Mouse (Mus musculus): ENCODE measurements around the gene Zfp420. TPM values are rescaled to one million over a fixed set of nuclear protein-coding genes. Genes with fewer than 3 reads are reported as not detected.

Gene Zfp420
- total RNA-seq, 1 experiment from 2014 or later: 4.7 TPM

GRCm38 (mm10) chr7:29880916-29881315 lies 21.1 kb downstream of the Zfp420 start:
- ATAC-seq (replicated peaks; ENCODE audit: insufficient number of reproducible peaks, low FRiP score, low TSS enrichment, poor library complexity, severe bottlenecking): no peak

DNA sequence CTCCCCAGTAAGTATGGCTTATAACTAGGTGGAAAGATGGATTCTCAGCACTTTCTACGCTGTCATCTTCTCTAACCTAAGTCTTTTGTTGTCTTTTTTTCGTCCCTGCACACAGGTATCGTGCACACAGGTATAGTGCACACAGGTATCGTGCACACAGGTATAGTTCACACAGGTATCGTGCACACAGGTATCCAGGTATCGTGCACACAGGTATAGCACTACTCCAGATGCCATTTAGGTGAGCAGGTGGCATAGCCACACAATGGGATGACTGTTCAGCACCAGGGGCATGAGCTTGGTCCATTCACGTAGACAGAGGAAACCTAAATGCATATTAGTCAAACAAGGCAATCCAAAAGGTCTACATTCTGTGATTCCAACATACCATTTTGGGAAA lies 30.7 kb downstream of the Zfp420 start:
- no peak for ATAC-seq (replicated peaks; ENCODE audit: insufficient number of reproducible peaks, low FRiP score, low TSS enrichment, poor library complexity, severe bottlenecking)

GRCm38 (mm10) chr7:29892756-29893155 lies 33.0 kb downstream of the Zfp420 start:
- ATAC-seq (replicated peaks; ENCODE audit: insufficient number of reproducible peaks, low FRiP score, low TSS enrichment, poor library complexity, severe bottlenecking): no peak

GRCm38 (mm10) chr7:29898351-29898750 lies 38.6 kb downstream of the Zfp420 start:
- ATAC-seq (replicated peaks; ENCODE audit: insufficient number of reproducible peaks, low FRiP score, low TSS enrichment, poor library complexity, severe bottlenecking): no peak

- no peak for ATAC-seq (replicated peaks; ENCODE audit: insufficient number of reproducible peaks, low FRiP score, low TSS enrichment, poor library complexity, severe bottlenecking)
Observed at GRCm38 (mm10) chr7:29904101-29904500, 44.3 kb downstream of the Zfp420 start.

- peak; percentile 54 for ATAC-seq (replicated peaks; ENCODE audit: insufficient number of reproducible peaks, low FRiP score, low TSS enrichment, poor library complexity, severe bottlenecking)
Observed at GRCm38 (mm10) chr7:29905966-29906681, 46.3 kb downstream of the Zfp420 start, which contains the start of gene Zfp27. TSS of gene Zfp27 (minus strand) at chr7:29906572.

GRCm38 (mm10) chr7:29906682-29907058 lies 46.9 kb downstream of the Zfp420 start:
- ATAC-seq (replicated peaks; ENCODE audit: insufficient number of reproducible peaks, low FRiP score, low TSS enrichment, poor library complexity, severe bottlenecking): no peak

DNA sequence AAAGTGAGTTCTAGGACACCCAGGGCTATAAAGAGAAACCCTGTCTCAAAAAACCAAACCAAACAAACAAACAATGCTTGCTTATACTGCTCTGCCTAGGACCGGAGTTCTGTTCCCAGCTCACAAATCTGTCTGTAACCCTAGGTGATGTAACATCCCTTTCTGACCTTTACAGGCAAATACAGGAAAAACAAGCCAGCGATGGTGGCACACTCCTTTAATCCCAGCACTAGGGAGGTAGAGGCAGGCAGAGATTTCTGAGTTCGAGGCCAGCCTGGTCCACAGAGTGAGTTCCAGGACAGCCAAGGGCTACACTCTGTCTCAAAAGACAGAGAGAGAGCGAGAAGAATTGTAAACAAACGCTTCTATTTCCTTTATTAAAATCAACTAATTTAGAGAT lies 47.4 kb downstream of the Zfp420 start:
- ATAC-seq (replicated peaks; ENCODE audit: insufficient number of reproducible peaks, low FRiP score, low TSS enrichment, poor library complexity, severe bottlenecking): no peak

GRCm38 (mm10) chr7:29908130-29908950 lies 48.6 kb downstream of the Zfp420 start, which contains the start of gene Zfp383:
TSS of gene Zfp383 (plus strand) at chr7:29908223.
- peak; percentile 80 for ATAC-seq (replicated peaks; ENCODE audit: insufficient number of reproducible peaks, low FRiP score, low TSS enrichment, poor library complexity, severe bottlenecking)

DNA sequence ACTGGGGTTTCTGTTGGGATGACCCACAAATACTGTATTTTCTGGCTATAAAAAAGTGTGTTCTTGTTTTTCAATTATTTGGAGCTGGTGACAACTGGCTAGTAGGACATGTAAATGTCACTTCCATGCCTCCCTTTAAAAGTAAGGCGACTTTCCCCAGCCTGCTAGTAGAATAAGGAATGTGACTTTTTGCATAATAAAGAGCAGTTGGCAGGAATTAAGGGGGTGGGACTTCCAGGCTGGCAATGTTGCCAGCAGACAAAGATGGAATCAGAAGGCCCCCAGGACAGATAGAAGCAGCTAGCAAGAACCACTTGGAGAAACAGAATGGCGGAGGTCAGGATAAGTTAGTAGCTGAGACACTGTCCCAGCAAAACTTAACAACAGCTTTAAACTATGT lies 50.5 kb downstream of the Zfp420 start:
- no peak for ATAC-seq (replicated peaks; ENCODE audit: insufficient number of reproducible peaks, low FRiP score, low TSS enrichment, poor library complexity, severe bottlenecking)

- no peak for ATAC-seq (replicated peaks; ENCODE audit: insufficient number of reproducible peaks, low FRiP score, low TSS enrichment, poor library complexity, severe bottlenecking)
Observed at GRCm38 (mm10) chr7:29912172-29912571, 52.4 kb downstream of the Zfp420 start.

DNA sequence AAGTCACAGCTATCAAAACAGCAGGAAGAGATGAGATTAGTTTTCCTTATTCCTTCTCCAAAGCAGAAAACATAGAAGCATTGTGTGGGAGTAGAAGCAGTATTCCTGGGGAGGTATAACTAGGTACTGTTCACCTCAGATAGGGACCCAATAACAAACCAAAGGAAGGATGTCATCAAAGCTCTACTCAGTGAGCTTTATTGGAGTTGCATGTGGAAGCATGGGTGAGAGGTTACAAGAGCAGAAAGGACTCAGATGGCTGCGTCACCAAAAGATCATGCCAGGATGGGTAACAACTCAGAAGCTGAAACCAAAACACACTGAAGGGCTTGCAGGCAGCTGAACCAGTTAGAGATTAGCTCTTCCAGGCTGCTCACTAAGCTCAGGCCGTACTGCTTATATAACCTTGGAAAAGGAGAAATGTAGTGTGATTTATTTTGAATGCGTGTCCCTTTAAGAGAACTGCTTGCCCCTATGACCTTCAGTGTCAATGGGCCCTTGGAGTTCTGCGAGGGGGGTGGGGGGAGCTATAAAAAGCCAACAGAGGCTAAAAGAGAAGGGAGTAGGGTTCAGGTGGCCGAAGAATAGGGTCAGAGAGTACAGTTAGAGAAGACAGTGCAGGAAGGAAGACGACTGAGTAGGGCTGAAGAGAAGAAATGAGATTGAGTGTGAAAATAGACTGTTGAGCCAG lies 57.7 kb downstream of the Zfp420 start:
- no peak for ATAC-seq (replicated peaks; ENCODE audit: insufficient number of reproducible peaks, low FRiP score, low TSS enrichment, poor library complexity, severe bottlenecking)

DNA sequence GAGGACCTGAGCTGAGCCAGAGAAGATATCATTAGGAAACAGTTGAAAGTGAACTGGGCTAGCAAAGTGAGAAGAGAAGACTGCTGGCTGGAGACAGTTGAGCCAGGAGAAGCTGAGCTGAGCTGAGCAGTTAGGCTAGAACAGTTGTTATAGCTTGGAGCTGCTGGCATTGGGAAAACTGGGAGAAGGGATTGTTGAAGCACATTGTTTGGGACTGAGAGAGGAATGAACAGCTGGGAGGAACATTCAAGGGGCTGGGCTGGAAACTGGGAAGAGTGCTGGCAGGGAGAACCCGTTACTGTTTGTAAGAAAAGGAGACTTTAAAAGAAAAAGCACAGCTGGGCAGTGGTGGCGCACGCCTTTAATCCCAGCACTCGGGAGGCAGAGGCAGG lies 58.3 kb downstream of the Zfp420 start:
- ATAC-seq (replicated peaks; ENCODE audit: insufficient number of reproducible peaks, low FRiP score, low TSS enrichment, poor library complexity, severe bottlenecking): no peak

DNA sequence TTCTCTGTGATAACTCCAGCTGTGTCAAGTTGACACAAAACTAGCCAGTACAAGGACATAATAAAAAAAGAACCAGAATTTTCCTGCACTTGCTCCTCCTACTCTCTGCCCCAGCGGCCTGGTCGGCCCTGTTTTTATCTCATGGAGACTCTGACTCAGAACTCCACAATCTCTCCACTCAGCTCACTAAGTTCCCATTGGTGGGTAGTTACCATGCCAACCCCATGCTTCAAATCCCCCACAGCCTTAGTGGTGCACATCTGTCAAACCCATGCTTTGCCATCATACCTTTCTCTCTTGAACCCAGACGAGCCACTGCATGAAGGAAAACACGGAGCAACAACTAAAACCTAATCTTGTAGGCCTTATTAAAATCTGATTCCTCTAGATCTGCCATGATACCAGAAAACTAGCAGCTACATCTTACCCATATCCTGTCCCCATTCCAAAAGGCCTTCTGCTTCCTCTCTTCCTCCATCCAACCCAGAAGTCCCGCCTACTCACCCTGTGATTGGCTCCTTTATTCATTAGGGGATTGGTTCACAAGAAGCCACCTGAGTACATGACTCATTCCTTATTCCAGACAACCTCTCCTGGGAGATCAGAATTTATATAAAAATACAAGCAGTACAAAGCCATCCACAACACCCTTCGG lies 61.8 kb downstream of the Zfp420 start:
- ATAC-seq (replicated peaks; ENCODE audit: insufficient number of reproducible peaks, low FRiP score, low TSS enrichment, poor library complexity, severe bottlenecking): no peak

DNA sequence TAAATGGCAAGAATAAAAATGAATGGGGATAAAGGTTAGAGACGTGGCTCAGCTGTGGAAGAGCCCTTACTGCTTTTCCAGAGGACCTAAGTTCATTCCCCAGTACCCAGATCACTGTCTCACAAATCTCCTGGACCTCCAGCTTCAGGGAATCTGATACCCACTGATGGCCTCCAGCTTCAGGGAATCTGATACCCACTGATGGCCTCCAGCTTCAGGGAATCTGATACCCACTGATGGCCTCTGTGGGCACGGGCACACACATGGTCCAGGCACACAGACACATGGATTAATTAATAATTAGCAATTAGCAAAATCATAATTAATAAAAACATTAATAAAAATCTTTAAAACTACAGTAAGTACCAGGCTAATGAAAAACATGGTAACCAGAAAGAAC lies 63.0 kb downstream of the Zfp420 start:
- no peak for ATAC-seq (replicated peaks; ENCODE audit: insufficient number of reproducible peaks, low FRiP score, low TSS enrichment, poor library complexity, severe bottlenecking)
